Mouse (Mus musculus) forebrain, embryonic 13.5 days (tissue): ENCODE results near the gene Piezo1. TPM values are rescaled to one million over a fixed set of nuclear protein-coding genes. Genes with fewer than 3 reads are reported as not detected.

ENCODE experiments used
- ATAC-seq: fragments of 200-750 bp; cut with Nextera tagmentation; 2 replicates; pipeline ENCODE4 v1.8.0; 2017
- H3K27ac ChIP-seq: fragments of 300-500 bp; sonication (generic); 2 replicates; pipeline ENCODE4 v1.5.1; 2015; ENCODE audit warnings: inconsistent platforms, mild to moderate bottlenecking, moderate library complexity
- H3K27me3 ChIP-seq: fragments of 300-500 bp; sonication (generic); 2 replicates; pipeline ENCODE4 v1.6.1; 2015; ENCODE audit warnings: mild to moderate bottlenecking, inconsistent platforms
- H3K36me3 ChIP-seq: fragments of 300-500 bp; sonication (generic); 2 replicates; pipeline ENCODE4 v1.6.1; 2015; ENCODE audit warnings: mild to moderate bottlenecking, inconsistent platforms; ENCODE audit not compliant: poor library complexity, severe bottlenecking
- H3K4me1 ChIP-seq: fragments of 300-500 bp; sonication (generic); 2 replicates; pipeline ENCODE4 v1.6.1; 2015; ENCODE audit warnings: inconsistent platforms
- H3K4me2 ChIP-seq: fragments of 300-500 bp; sonication (generic); 2 replicates; pipeline ENCODE4 v1.6.1; 2015; ENCODE audit warnings: inconsistent platforms, mild to moderate bottlenecking, moderate library complexity
- H3K4me3 ChIP-seq: fragments of 300-500 bp; sonication (generic); 2 replicates; pipeline ENCODE4 v1.5.1; 2015; ENCODE audit warnings: mild to moderate bottlenecking, inconsistent platforms
- H3K9ac ChIP-seq: fragments of 300-500 bp; sonication (generic); 2 replicates; pipeline ENCODE4 v1.6.1; 2015; ENCODE audit warnings: mild to moderate bottlenecking, inconsistent platforms
- H3K9me3 ChIP-seq: fragments of 300-500 bp; sonication (generic); replicated peaks from 2 replicates; pipeline ENCODE4 v1.6.1; 2016; ENCODE audit warnings: inconsistent platforms
- WGBS: fragments of 180-500 bp; shearing (Covaris S2); methylation state at CpG from one replicate; pipeline ENCODE4 v1.1.7; 2015; 5-methylcytosine and 5-hydroxymethylcytosine counted together
- polyA plus RNA-seq: library from polyadenylated mRNA; unstranded; fragments of >200 nt; fragmentation: Nextera tagmentation; extraction: Ambion mirVana; gene quantifications from 2 replicates; pipeline ENCODE4 v1.2.1, GENCODE M21; 2015

Gene Piezo1
- polyA plus RNA-seq, 1 experiment from 2014 or later, result 1.4 TPM

DNA sequence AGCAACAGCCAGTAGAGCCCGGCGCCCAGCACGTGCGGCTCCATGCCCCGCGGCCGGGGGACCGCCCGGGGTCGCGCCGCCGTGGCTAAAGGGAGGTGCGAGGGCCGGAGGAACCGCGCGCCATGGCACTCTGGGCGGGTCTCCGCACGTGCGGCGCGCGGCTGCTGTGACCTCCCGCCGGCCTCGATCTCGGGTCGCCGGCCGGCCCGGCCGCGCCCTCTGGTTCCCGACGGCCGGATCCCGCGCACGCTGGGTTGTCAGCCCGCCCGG lies 199 bp downstream of the Piezo1 start:
- WGBS, result under 1% methylated on average over 38 of the region's 43 CpGs
- Histone ChIP-seq H3K4me3 (peak overlapping the region; percentile 47), H3K9me3 (no peaks in the 10 kb centered on the region), H3K27ac (no peak overlapping the region), H3K27me3 (peaks cover 47% of the 10 kb centered on the region), H3K4me1 (peaks cover 18% of the 10 kb centered on the region), H3K36me3 (no peaks in the 10 kb centered on the region), H3K4me2 (peak overlapping the region; percentile 83), H3K9ac (peak overlapping the region; percentile 64)
- no peak for ATAC-seq

DNA sequence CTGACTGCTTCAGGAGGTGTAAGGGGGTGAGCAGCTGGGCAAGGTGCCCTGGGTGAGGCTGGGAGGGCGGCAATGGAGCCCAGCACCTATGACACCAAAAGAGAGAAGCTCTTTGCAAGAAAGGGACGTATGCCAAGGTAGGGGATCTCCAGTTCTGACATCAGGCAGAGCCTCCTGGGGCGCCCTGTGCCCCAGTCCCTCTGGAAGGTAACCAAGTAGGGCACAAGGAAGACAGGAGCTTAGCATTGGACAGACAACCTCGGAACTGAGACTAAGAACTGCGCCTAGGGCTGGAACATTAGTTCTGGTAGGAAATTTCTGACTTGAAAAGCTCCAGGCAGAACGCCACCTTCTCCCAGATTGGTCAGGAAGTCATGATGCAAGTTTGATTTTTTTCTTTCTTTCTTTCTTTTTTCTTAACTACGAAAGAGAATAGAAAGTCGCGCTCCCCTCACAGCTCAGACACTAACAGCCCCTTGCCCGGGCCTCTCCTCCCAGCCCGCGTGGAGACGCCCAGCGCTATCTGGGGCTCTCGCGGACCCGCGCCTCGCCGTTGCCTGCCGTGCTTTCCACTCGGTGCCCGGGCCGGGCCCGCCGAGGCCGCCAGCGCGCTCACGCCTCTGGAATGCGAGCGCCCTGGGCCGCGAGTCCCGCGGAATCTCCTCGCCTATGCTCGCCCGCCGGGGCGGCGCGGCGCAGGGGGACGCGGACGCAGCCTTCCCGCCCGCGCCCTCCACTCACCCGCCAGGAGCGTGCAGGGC lies 715 bp downstream of the Piezo1 start:
- 5% methylated on average over 39 of the region's 52 CpGs for WGBS
- H3K4me2 ChIP-seq, result peak overlapping the region; percentile 83
- ATAC-seq, result peak; percentile 65; the same call in 1 of the 2 replicates
- no peak overlapping the region for H3K27ac ChIP-seq
- no peaks in the 10 kb centered on the region for H3K36me3 ChIP-seq
- H3K9ac ChIP-seq, result peak overlapping the region; percentile 64
- H3K27me3 ChIP-seq, result peaks cover 47% of the 10 kb centered on the region
- H3K9me3 ChIP-seq, result no peaks in the 10 kb centered on the region
- H3K4me1 ChIP-seq, result peaks cover 18% of the 10 kb centered on the region
- H3K4me3 ChIP-seq, result peak overlapping the region; percentile 47

DNA sequence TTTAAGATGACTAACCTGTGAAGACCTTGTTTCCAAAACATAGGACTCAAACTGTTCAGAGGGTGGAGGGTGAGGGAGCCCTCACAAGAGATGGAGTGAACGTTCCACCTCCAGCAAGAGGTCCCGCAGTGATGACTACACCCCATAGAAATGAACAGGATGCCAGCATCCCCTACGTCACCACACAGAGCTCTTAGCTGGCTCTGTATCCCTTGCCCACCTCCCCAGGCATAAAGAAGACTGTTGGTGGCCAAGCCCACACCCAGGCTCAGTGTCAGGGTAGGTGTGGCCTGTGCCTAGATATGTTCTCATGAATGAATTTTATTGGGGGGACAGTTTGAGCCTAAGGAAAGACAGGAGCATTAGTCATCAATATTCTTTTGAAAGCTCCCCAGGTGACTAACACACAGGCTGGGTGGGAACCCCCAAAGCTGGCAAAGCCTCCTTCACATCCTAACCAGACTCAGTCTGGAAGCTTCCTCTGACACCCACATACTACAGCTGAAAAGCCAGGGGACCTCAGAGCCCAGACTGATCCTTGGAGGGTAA lies 2.2 kb downstream of the Piezo1 start:
- 88% methylated on average over 3 of the region's 3 CpGs for WGBS
- no peaks in the 10 kb centered on the region for H3K36me3 ChIP-seq
- no peak overlapping the region for H3K4me2 ChIP-seq
- peaks cover 18% of the 10 kb centered on the region for H3K4me1 ChIP-seq
- ATAC-seq, result no peak
- no peak overlapping the region for H3K9ac ChIP-seq
- no peak overlapping the region for H3K27ac ChIP-seq
- no peak overlapping the region for H3K4me3 ChIP-seq
- no peaks in the 10 kb centered on the region for H3K9me3 ChIP-seq
- H3K27me3 ChIP-seq, result peaks cover 47% of the 10 kb centered on the region

DNA sequence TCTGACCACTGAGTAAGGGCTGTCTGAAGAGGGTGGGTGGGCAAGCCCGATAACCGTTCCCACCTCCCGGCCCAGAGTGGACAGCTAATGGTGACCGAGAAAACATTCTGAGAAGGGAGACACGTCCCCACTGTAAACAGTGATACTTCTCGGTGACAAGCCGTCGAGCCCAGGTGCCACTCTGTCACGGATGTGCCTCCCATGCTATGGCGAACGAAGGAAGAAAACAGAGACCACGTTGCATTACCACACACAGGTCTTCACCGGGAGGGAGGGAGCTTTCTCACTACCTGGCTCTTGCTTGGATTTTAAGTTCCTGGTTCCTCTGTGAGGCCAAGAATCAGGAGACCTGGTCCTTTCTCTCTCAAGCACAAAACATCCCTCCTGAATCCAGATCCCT lies 2.8 kb downstream of the Piezo1 start:
- WGBS, result 80% methylated on average over 13 of the region's 13 CpGs
- no peak for ATAC-seq

DNA sequence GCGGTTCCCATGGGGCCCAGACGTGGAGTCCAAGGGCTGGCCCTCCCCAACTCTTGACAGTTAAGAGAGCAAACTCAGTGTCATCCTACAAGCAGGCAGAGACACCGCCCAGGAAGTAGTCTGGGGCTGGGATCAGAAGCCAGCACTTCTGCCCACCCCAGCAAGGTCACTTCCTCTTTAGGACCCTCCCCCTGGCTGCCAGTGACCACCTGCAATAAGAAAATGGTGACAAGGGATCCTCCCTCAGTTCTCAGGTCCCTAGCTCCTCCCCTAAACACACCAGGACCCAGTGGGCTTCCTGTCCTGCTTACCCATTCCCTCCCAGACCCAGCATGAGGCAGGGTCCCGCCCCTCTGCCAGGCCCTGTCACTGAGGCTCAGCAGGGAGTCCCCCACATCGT lies 3.3 kb downstream of the Piezo1 start:
- WGBS, result 37% methylated on average over 5 of the region's 5 CpGs

More for the DNA sequence above, 2.8 kb downstream of the Piezo1 start:
- Histone ChIP-seq H3K27ac (no peak overlapping the region), H3K4me3 (no peak overlapping the region), H3K9me3 (no peaks in the 10 kb centered on the region), H3K27me3 (peaks cover 47% of the 10 kb centered on the region), H3K9ac (no peak overlapping the region), H3K4me1 (peaks cover 18% of the 10 kb centered on the region), H3K4me2 (no peak overlapping the region), H3K36me3 (no peaks in the 10 kb centered on the region)

DNA sequence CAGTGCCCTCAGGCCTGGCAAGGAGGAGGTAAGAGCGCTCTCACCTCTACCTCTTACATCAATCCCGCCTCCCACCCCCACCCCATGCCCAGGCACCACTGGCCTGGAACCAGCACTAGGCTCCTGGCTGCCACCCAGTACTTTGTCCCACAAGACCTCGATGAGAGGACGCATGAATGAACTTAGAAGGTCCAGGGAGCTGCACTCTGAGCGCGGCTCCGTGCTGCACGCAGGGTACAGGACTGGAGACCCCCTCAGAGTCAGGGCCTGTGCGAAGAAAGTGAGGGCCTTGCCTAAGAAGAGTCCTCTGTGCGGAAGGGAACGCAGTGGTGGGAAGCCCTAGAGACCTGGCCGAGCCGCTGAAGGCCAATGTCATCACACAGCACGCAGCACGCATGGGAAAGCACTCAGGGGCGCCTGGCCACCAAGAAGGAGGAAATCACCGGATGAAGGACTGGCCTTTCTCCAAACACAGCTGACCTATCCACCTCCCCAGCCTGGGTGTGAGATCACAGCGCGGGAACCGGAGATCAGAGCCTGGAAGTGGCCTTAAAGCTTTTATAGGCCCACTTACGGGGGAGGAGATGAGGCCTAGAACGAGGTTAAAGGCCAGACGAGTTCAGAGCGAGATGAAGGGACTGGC lies 4.2 kb downstream of the Piezo1 start:
- H3K27ac ChIP-seq, result no peak overlapping the region
- H3K4me3 ChIP-seq, result no peak overlapping the region
- 79% methylated on average over 24 of the region's 24 CpGs for WGBS
- H3K9me3 ChIP-seq, result no peaks in the 10 kb centered on the region
- 0 out of 2 replicates have a peak overlapping the region, but pooled peaks have one; percentile 2 for H3K4me2 ChIP-seq
- H3K36me3 ChIP-seq, result no peaks in the 10 kb centered on the region
- H3K9ac ChIP-seq, result no peak overlapping the region; the same call in 1 of the 2 replicates
- peaks cover 43% of the 10 kb centered on the region for H3K27me3 ChIP-seq
- no peak for ATAC-seq
- H3K4me1 ChIP-seq, result peaks cover 18% of the 10 kb centered on the region

More for the DNA sequence above, 3.3 kb downstream of the Piezo1 start:
- Histone ChIP-seq H3K27ac (no peak overlapping the region), H3K9ac (no peak overlapping the region), H3K27me3 (peaks cover 47% of the 10 kb centered on the region), H3K4me2 (no peak overlapping the region), H3K4me3 (no peak overlapping the region), H3K36me3 (no peaks in the 10 kb centered on the region), H3K4me1 (peaks cover 18% of the 10 kb centered on the region), H3K9me3 (no peaks in the 10 kb centered on the region)
- no peak for ATAC-seq

DNA sequence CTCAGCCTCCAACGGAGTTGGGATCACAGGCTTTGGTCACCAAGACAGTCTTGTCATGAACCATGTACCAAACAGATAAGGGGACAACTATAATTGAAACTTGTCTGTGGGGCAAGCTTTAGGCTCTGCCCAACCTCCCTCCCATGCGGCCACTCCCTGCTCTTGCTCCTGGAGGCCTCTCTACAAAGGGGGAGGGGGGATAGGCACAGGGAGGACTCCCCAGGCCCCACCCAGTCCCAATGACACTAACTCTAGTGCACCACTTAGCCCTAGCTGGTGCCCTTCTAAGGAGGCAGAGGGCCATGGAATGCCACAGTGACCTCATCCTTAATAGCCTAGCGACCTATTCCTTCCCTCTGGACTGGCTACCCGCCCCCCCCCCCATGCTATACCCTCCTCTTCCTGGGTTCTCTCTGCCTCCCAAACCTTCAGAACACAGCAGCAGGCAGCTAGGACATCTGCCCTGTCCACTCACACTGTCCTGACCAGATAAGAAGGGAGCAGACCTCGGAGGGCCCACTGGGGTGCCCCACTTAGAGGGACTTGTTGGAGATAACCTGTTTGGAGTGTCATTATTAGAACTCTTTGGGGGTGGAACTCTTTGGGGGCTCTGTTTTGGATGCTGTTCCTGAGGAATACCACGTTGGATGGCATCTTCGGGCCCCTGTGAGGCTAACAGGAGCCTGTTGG lies 4.9 kb downstream of the Piezo1 start:
- H3K4me3 ChIP-seq, result no peak overlapping the region
- H3K4me2 ChIP-seq, result no peak overlapping the region
- H3K4me1 ChIP-seq, result peaks cover 12% of the 10 kb centered on the region
- no peak for ATAC-seq
- H3K9me3 ChIP-seq, result no peaks in the 10 kb centered on the region
- no peaks in the 10 kb centered on the region for H3K36me3 ChIP-seq
- no peak overlapping the region for H3K9ac ChIP-seq
- whole genome bisulfite sequencing, result 84% methylated on average over 7 of the region's 7 CpGs
- no peak overlapping the region for H3K27ac ChIP-seq
- H3K27me3 ChIP-seq, result peaks cover 36% of the 10 kb centered on the region

DNA sequence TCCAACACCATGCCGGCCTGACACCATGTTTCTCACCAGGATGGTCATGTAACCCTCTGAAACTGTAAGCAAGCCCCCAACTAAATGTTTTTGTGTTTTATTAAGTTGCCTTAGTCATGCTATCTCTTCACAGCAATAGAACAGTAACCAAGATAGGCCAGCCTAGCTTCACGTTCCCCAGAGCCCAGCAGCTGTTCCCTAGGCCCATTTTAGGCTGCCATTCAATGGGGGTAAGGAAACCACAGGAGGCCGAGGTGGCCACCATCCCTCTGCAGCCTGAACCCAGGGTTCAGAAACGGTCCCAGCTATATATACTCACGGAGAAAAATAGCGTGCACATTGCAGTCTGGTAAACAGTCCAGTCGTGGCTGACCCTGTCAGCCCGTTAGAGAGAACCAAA lies 7.0 kb downstream of the Piezo1 start:
- H3K36me3 ChIP-seq, result no peaks in the 10 kb centered on the region
- no peak for ATAC-seq
- H3K4me2 ChIP-seq, result no peak overlapping the region
- H3K27me3 ChIP-seq, result peaks cover 16% of the 10 kb centered on the region
- no peaks in the 10 kb centered on the region for H3K9me3 ChIP-seq
- H3K9ac ChIP-seq, result no peak overlapping the region
- no peaks in the 10 kb centered on the region for H3K4me1 ChIP-seq
- no peak overlapping the region for H3K4me3 ChIP-seq
- no peak overlapping the region for H3K27ac ChIP-seq
- 89% methylated on average over 8 of the region's 8 CpGs for WGBS

DNA sequence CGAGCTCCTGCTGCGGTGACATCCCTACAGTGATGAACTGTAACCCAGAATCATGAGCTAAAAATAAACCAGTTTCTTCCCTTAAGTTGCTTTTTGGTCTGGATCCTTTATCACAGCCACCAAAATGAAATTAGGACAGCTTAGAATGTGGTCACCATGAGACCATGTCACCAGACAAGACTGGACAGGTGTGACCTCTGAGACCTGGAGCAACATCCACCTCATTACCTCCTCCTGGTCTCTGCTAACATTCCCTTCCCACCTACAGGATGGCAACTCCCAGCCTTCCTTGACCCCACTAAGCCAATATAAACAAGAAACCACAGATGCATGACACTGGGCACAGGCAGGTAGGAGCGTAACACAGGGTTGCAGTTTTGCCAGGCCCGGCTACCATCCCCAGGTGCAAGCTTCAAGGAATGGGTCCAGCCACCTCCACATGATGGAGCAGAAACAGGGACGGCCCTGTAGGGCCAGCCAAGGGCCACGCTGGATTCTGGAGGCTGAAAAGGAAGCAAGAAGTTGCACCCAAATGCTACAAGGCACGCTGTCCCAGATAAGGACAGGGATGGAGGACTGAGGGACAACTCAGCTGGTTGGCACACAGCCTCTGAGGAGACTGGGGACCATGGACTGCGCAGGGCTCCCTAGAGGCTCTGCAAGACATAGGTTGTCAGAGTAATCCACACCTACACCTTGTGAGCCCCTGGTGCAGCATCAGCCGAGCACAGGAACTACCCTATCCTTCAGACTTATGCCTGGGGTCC lies 12.6 kb downstream of the Piezo1 start:
- Histone ChIP-seq H3K36me3 (no peaks in the 10 kb centered on the region), H3K4me1 (no peaks in the 10 kb centered on the region), H3K27ac (no peak overlapping the region), H3K27me3 (no peaks in the 10 kb centered on the region), H3K9me3 (no peaks in the 10 kb centered on the region), H3K4me2 (no peak overlapping the region), H3K9ac (no peak overlapping the region), H3K4me3 (no peak overlapping the region)
- no peak for ATAC-seq
- WGBS, result 87% methylated on average over 9 of the region's 9 CpGs

DNA sequence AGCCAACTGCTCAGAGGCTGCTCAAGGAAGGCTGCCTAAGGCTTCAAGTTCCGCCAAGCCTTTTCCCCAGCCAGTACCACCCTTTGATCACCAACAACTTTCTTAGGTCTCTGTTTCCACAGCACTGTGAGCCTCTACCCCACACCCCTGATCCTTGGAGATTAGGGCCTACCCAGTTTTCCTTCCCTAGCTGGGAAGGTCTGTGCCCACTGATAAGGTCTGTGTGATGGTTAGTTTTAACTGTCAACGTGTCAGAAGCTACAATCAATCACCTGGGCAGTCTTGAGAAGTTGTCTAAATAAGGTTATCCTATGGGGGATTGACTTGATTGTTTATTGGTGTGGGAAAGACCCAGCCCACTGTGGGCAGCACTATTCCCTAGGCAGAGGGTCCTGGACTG lies 13.3 kb downstream of the Piezo1 start:
- no peak overlapping the region for H3K27ac ChIP-seq

DNA sequence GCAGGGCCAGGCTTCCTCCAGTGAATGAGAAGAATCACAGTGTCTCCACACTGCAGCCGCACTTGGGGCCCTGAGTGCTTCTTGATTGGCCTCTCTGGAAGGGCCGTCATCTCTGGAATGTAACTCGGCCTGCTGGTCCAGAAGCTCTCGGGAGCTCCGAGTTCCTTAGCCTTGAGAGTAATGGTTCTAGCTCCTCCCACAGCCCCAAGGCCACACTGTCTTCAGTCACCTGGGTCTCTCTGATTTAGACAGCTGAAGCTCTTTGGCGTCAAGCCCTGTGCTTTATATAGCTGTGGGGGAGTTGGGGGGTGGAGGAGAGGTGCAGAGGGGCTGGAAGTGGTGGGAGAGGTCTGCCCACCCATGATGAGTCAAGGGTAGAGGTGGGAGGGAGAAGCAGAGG lies 14.1 kb downstream of the Piezo1 start:
- H3K27ac ChIP-seq, result no peak overlapping the region
- H3K4me2 ChIP-seq, result no peak overlapping the region
- ATAC-seq, result no peak

More for the DNA sequence above, 13.3 kb downstream of the Piezo1 start:
- H3K27me3 ChIP-seq, result no peaks in the 10 kb centered on the region
- no peaks in the 10 kb centered on the region for H3K4me1 ChIP-seq
- no peak overlapping the region for H3K4me3 ChIP-seq
- H3K9me3 ChIP-seq, result no peaks in the 10 kb centered on the region
- H3K9ac ChIP-seq, result no peak overlapping the region
- no peak overlapping the region for H3K4me2 ChIP-seq
- ATAC-seq, result no peak
- WGBS, result 81% methylated on average over 2 of the region's 2 CpGs
- no peaks in the 10 kb centered on the region for H3K36me3 ChIP-seq

More for the DNA sequence above, 14.1 kb downstream of the Piezo1 start:
- Histone ChIP-seq H3K4me1 (no peaks in the 10 kb centered on the region), H3K4me3 (no peak overlapping the region), H3K9me3 (no peaks in the 10 kb centered on the region), H3K27me3 (no peaks in the 10 kb centered on the region), H3K36me3 (no peaks in the 10 kb centered on the region), H3K9ac (no peak overlapping the region)
- 83% methylated on average over 6 of the region's 6 CpGs for WGBS
